Mouse (Mus musculus): ENCODE data around the gene Ppil6. TPM values are rescaled to one million over a fixed set of nuclear protein-coding genes. Genes with fewer than 3 reads are reported as not detected.

Gene Ppil6
- polyA plus RNA-seq, 1 experiment: 3.8 TPM

DNA sequence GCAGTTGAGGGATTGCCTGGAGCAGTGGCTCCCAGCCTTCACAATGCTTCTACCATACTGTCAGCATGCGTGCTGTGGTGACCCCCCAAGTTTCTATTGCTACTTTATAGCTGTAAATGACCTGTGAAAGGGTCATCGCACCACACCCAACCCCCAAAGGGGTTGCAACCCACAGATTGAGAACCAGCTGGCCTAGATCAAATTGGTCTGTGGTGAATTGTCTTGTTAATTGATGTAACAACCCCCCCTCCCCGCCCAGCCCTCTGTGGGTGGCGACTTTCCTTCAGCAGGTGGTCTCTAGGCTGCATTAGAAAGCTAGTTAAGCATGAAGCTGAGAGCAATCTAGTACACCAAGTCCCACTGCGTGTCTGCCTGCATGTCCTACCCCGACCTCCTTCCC lies 22.9 kb upstream of the Ppil6 start:
- H3K4me1 ChIP-seq (ENCODE audit: control insufficient read depth, insufficient read depth, low read length): peaks cover 7% of the 10 kb centered on the region
- no peaks in the 10 kb centered on the region for H3K9me3 ChIP-seq (replicated peaks; ENCODE audit: control insufficient read depth, insufficient read depth, low read length, poor library complexity, severe bottlenecking)
- H3K27me3 ChIP-seq (ENCODE audit: control insufficient read depth, insufficient read depth, low read length, poor library complexity, severe bottlenecking): no peaks in the 10 kb centered on the region
- peak overlapping the region; percentile 88; the same call in 1 of the 2 replicates for H3K27ac ChIP-seq (ENCODE audit: insufficient read depth, low read length)
- H3K9ac ChIP-seq (ENCODE audit: low read depth, poor library complexity, severe bottlenecking): no peak overlapping the region
- H3K4me3 ChIP-seq (ENCODE audit: low read depth, low read length): no peak overlapping the region
- no peaks in the 10 kb centered on the region for H3K36me3 ChIP-seq (ENCODE audit: control insufficient read depth, insufficient read depth, low read length, poor library complexity, severe bottlenecking)
- TF ChIP-seq EP300 (IDR thresholded peaks at IDR 0.05; ENCODE audit: insufficient read depth, low read depth, low read length) (peak; percentile 98), CTCF (IDR thresholded peaks at IDR 0.05; ENCODE audit: low read depth, low read length) (no peak)

DNA sequence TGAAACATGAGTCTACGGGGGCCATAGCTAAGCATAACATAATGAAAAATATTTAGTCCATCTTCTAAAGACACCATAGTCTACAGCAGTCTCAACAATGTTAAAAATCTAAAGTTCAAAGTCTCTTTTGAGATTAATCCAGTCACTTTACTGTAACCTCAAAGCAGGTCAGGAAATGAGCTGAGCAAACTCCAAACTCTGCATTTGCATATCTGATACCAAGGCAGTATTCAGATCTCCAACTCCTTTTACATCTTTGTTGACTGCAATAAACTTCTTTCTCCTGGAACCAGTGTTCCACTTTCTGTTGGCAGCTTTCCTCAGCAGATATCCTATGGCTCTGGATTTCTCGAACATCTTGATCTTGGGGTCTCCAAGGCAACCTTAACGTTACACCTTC lies 19.5 kb upstream of the Ppil6 start:
- H3K36me3 ChIP-seq (ENCODE audit: control insufficient read depth, insufficient read depth, low read length, poor library complexity, severe bottlenecking): no peaks in the 10 kb centered on the region
- no peak overlapping the region for H3K27ac ChIP-seq (ENCODE audit: insufficient read depth, low read length)
- no peak for TF ChIP-seq POLR2A (IDR thresholded peaks at IDR 0.05; ENCODE audit: insufficient read depth, low read length)
- no peak for TF ChIP-seq EP300 (IDR thresholded peaks at IDR 0.05; ENCODE audit: insufficient read depth, low read depth, low read length)
- no peak for TF ChIP-seq CTCF (IDR thresholded peaks at IDR 0.05; ENCODE audit: low read depth, low read length)
- no peak overlapping the region for H3K9ac ChIP-seq (ENCODE audit: low read depth, poor library complexity, severe bottlenecking)
- H3K4me3 ChIP-seq (ENCODE audit: low read depth, low read length): no peak overlapping the region
- H3K27me3 ChIP-seq (ENCODE audit: control insufficient read depth, insufficient read depth, low read length, poor library complexity, severe bottlenecking): no peaks in the 10 kb centered on the region
- H3K4me1 ChIP-seq (ENCODE audit: control insufficient read depth, insufficient read depth, low read length): peaks cover 10% of the 10 kb centered on the region
- H3K9me3 ChIP-seq (replicated peaks; ENCODE audit: control insufficient read depth, insufficient read depth, low read length, poor library complexity, severe bottlenecking): no peaks in the 10 kb centered on the region

DNA sequence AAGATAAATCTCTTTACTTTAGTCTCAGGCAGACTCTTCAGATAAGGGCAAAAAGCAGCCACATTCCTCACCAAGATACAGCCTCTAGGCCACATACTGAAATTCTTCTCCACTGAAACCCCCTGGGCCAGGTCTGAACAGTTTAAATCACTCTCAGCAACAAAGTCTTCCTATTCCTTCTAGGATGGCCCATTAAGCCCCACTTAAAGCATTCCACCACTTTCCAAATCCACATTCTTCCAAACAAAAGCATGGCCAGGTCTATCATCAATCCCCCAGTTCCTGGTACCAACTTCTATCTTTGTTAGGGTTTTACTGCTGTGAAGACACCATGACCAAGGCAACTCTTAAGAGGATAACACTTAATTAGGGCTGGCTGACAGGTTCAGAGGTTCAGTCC lies 17.7 kb upstream of the Ppil6 start:
- H3K4me1 ChIP-seq (ENCODE audit: control insufficient read depth, insufficient read depth, low read length): peaks cover 9% of the 10 kb centered on the region
- no peak for TF ChIP-seq EP300 (IDR thresholded peaks at IDR 0.05; ENCODE audit: insufficient read depth, low read depth, low read length)
- no peak for TF ChIP-seq CTCF (IDR thresholded peaks at IDR 0.05; ENCODE audit: low read depth, low read length)
- TF ChIP-seq POLR2A (IDR thresholded peaks at IDR 0.05; ENCODE audit: insufficient read depth, low read length): no peak
- no peaks in the 10 kb centered on the region for H3K9me3 ChIP-seq (replicated peaks; ENCODE audit: control insufficient read depth, insufficient read depth, low read length, poor library complexity, severe bottlenecking)
- H3K9ac ChIP-seq (ENCODE audit: low read depth, poor library complexity, severe bottlenecking): no peak overlapping the region
- no peaks in the 10 kb centered on the region for H3K36me3 ChIP-seq (ENCODE audit: control insufficient read depth, insufficient read depth, low read length, poor library complexity, severe bottlenecking)
- no peaks in the 10 kb centered on the region for H3K27me3 ChIP-seq (ENCODE audit: control insufficient read depth, insufficient read depth, low read length, poor library complexity, severe bottlenecking)
- H3K27ac ChIP-seq (ENCODE audit: insufficient read depth, low read length): no peak overlapping the region
- no peak overlapping the region for H3K4me3 ChIP-seq (ENCODE audit: low read depth, low read length)

DNA sequence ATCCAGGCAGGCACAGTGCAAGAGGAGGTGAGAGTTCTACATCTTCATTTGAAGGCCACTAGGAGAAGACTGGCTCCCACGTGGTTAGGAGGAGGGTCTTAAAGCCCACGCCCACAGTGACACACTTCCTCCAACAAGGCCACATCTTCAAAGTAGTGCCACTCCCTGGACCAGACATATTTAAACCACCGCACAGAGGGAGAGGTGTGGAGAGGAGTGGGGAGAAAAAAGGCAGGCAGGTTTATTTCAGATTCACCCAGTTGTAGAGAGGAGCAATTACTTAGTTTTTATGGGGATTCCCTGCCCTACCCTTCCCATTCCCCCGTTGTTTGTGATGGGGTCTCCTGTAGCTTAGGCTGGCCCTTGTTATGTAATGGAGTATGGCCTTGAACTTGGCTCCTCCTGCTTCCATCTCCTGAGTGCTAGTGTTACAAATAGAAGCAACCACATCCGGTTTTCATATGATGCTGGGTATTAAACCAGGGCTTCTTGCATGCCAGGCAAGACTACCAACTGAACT lies 17.2 kb upstream of the Ppil6 start:
- no peak overlapping the region for H3K4me3 ChIP-seq (ENCODE audit: low read depth, low read length)
- H3K9ac ChIP-seq (ENCODE audit: low read depth, poor library complexity, severe bottlenecking): no peak overlapping the region
- H3K27ac ChIP-seq (ENCODE audit: insufficient read depth, low read length): no peak overlapping the region
- H3K27me3 ChIP-seq (ENCODE audit: control insufficient read depth, insufficient read depth, low read length, poor library complexity, severe bottlenecking): no peaks in the 10 kb centered on the region
- H3K4me1 ChIP-seq (ENCODE audit: control insufficient read depth, insufficient read depth, low read length): peaks cover 9% of the 10 kb centered on the region
- H3K36me3 ChIP-seq (ENCODE audit: control insufficient read depth, insufficient read depth, low read length, poor library complexity, severe bottlenecking): no peaks in the 10 kb centered on the region
- TF ChIP-seq CTCF (IDR thresholded peaks at IDR 0.05; ENCODE audit: low read depth, low read length) (no peak), EP300 (IDR thresholded peaks at IDR 0.05; ENCODE audit: insufficient read depth, low read depth, low read length) (no peak), POLR2A (IDR thresholded peaks at IDR 0.05; ENCODE audit: insufficient read depth, low read length) (no peak)
- no peaks in the 10 kb centered on the region for H3K9me3 ChIP-seq (replicated peaks; ENCODE audit: control insufficient read depth, insufficient read depth, low read length, poor library complexity, severe bottlenecking)

DNA sequence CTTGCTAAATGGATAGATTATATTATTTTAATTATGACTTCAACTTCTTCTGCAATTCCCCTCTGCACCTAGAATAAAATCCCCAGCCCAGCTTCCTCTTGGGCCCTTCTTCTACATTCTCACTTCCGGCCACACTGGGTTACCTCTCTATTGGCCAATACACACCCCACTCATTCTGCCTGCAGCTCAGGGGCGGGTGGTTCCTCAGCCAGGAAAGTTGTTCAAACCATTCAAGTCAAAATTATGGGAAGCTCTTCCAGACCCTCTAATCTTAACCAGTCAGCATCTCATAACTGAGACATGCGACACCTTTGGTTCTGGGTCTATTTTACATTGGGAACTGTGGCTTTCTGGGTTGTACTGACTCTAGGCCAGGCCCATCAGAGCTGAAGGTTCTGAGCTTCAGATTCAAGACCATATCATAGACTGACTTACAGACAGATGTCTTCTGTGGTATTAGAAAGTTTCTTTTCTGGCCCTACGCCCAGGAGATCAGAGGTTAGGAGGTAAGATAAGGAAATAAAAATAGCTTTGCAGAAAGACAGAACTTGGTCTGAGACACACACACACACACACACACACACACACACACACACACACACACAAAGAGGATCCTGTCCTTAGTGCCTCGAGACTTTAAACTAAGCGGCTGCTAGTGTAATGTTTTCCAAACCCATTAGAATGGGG lies 16.3 kb upstream of the Ppil6 start:
- no peaks in the 10 kb centered on the region for H3K27me3 ChIP-seq (ENCODE audit: control insufficient read depth, insufficient read depth, low read length, poor library complexity, severe bottlenecking)
- H3K36me3 ChIP-seq (ENCODE audit: control insufficient read depth, insufficient read depth, low read length, poor library complexity, severe bottlenecking): no peaks in the 10 kb centered on the region
- no peak overlapping the region for H3K4me3 ChIP-seq (ENCODE audit: low read depth, low read length)
- TF ChIP-seq EP300 (IDR thresholded peaks at IDR 0.05; ENCODE audit: insufficient read depth, low read depth, low read length) (no peak), POLR2A (IDR thresholded peaks at IDR 0.05; ENCODE audit: insufficient read depth, low read length) (no peak), CTCF (IDR thresholded peaks at IDR 0.05; ENCODE audit: low read depth, low read length) (no peak)
- H3K4me1 ChIP-seq (ENCODE audit: control insufficient read depth, insufficient read depth, low read length): peaks cover 9% of the 10 kb centered on the region
- no peaks in the 10 kb centered on the region for H3K9me3 ChIP-seq (replicated peaks; ENCODE audit: control insufficient read depth, insufficient read depth, low read length, poor library complexity, severe bottlenecking)
- H3K9ac ChIP-seq (ENCODE audit: low read depth, poor library complexity, severe bottlenecking): no peak overlapping the region
- no peak overlapping the region for H3K27ac ChIP-seq (ENCODE audit: insufficient read depth, low read length)

DNA sequence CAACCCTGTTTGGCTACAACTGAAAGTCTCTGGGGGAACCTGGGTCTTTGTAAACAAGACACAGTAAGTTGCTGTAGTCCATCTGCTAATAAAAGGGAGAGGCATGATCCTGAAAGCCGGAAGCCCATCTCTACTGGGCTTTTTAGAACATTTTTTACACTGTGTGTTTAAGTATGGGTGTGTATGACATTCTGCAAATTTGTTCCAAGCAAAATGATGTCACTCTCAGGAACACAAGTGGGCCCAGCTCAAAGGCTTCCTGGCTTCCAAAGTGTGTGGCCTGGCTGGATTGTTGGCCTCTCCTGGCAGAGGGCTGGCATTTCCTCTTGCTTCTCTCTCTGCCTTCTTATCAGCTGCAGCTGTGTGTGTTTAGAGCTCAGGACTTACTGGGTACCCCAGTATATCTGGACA lies 15.3 kb upstream of the Ppil6 start:
- Histone ChIP-seq H3K4me1 (ENCODE audit: control insufficient read depth, insufficient read depth, low read length) (peaks cover 7% of the 10 kb centered on the region), H3K9me3 (replicated peaks; ENCODE audit: control insufficient read depth, insufficient read depth, low read length, poor library complexity, severe bottlenecking) (no peaks in the 10 kb centered on the region), H3K27ac (ENCODE audit: insufficient read depth, low read length) (no peak overlapping the region), H3K27me3 (ENCODE audit: control insufficient read depth, insufficient read depth, low read length, poor library complexity, severe bottlenecking) (no peaks in the 10 kb centered on the region), H3K9ac (ENCODE audit: low read depth, poor library complexity, severe bottlenecking) (no peak overlapping the region), H3K36me3 (ENCODE audit: control insufficient read depth, insufficient read depth, low read length, poor library complexity, severe bottlenecking) (no peaks in the 10 kb centered on the region), H3K4me3 (ENCODE audit: low read depth, low read length) (no peak overlapping the region)
- no peak for TF ChIP-seq POLR2A (IDR thresholded peaks at IDR 0.05; ENCODE audit: insufficient read depth, low read length)
- no peak for TF ChIP-seq CTCF (IDR thresholded peaks at IDR 0.05; ENCODE audit: low read depth, low read length)
- TF ChIP-seq EP300 (IDR thresholded peaks at IDR 0.05; ENCODE audit: insufficient read depth, low read depth, low read length): no peak
